Mouse (Mus musculus): ENCODE data around the gene Syngr2.

The Syngr2 gene

GRCm38 (mm10) chr11:117809407-117810311 lies at the start of gene Syngr2, which contains the start of gene Gm20708:
Gene Syngr2 (plus strand): TSS chr11:117809668.
Gene Gm20708 (plus strand): TSS chr11:117809668.
- peak; percentile 38 for DNase-seq (ENCODE audit: extremely low read depth, low read depth)

GRCm38 (mm10) chr11:117760374-117761119 lies 48.9 kb upstream of the Syngr2 start:
- DNase-seq (ENCODE audit: extremely low read depth, low read depth): no peak

DNA sequence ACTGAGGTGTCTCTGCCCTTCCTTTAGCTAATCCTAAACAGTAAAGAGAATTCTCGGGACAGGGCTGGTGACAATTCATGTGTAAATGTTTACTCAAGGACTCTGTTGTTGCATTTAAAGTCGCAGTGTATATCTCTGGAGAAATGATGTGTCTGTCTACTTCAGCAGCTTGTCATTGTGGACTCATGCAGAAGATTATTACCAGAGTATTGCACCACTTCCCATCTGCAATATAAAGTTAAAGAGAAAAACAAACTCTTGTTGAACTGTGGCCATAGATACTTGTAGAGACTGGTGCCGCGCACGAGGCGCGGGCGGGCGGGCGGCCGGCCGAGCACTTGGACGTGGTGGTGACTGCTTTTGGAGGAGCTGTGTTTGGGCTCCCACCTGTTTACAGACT lies 47.7 kb upstream of the Syngr2 start:
- no peak for DNase-seq (ENCODE audit: extremely low read depth, low read depth)

- DNase-seq (ENCODE audit: extremely low read depth, low read depth): no peak
Observed at GRCm38 (mm10) chr11:117762246-117762645, 47.2 kb upstream of the Syngr2 start.

DNA sequence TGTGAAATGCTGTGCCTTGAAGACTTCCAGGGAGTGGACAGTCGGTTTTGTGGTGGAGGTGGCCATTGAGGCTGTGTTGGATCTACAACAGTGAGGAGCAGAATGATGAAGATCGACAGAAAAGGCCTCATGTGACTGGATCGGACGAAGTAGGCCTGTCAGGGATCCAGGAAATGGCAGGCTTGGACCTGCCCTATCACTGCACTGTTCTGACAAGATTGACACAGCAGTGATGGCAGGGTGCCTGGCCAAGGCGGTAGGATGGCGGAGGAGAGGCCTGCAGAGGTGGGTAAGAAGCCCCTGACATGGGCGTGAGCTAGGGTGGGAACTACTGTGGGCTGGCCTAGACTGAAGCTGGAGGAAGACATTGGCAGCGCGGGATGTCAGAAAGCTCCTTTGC lies 45.1 kb upstream of the Syngr2 start:
- DNase-seq (ENCODE audit: extremely low read depth, low read depth): no peak

GRCm38 (mm10) chr11:117765361-117765760 lies 44.1 kb upstream of the Syngr2 start:
- DNase-seq (ENCODE audit: extremely low read depth, low read depth): no peak

DNA sequence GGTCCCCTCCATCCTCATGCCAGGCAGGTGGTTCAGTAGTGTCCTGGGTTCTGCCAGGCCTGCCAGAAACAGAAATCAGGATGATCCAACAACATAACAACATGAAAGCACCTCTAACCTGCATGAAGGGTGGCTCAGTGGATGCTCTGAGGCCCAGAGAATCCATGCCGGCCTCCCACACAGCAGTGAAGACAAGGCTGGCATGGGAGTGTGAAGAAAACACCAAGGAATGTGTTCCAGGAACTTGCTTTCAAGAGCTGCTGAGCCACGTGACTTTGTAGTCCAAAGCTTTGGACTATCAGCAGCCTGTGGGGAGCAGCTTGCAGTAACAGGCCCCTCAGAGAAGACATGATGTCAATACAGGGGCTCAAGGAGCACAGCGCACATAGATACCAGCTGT lies 43.2 kb upstream of the Syngr2 start:
- DNase-seq (ENCODE audit: extremely low read depth, low read depth): no peak

- no peak for DNase-seq (ENCODE audit: extremely low read depth, low read depth)
Observed at GRCm38 (mm10) chr11:117768725-117769682, 40.5 kb upstream of the Syngr2 start.

GRCm38 (mm10) chr11:117769683-117770047 lies 39.8 kb upstream of the Syngr2 start:
- DNase-seq (ENCODE audit: extremely low read depth, low read depth): no peak

GRCm38 (mm10) chr11:117770407-117770806 lies 39.1 kb upstream of the Syngr2 start:
- DNase-seq (ENCODE audit: extremely low read depth, low read depth): no peak

- DNase-seq (ENCODE audit: extremely low read depth, low read depth): no peak
Observed at GRCm38 (mm10) chr11:117772352-117772751, 37.1 kb upstream of the Syngr2 start.

GRCm38 (mm10) chr11:117774925-117775324 lies 34.5 kb upstream of the Syngr2 start:
- DNase-seq (ENCODE audit: extremely low read depth, low read depth): no peak

GRCm38 (mm10) chr11:117775540-117775939 lies 33.9 kb upstream of the Syngr2 start:
- DNase-seq (ENCODE audit: extremely low read depth, low read depth): no peak

- DNase-seq (ENCODE audit: extremely low read depth, low read depth): no peak
Observed at GRCm38 (mm10) chr11:117776085-117776792, 33.2 kb upstream of the Syngr2 start.

DNA sequence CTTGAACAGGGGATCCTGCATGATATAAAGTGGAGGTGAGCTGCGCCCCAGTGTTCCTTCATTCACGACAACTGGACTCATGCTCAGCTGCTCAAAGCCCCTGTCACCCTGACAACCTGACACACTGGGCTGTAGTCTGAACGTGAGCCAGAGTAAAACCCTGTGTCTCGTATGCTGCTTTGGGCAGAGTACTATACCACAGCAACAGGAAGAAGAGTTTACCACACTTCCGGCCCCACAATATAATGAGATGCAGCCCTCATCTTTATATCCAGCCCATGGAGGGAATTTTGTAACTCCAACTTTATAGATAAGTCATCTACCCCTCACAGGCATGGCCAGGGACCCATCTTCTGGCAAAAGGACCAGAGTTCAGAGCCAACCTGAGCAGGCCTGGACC lies 32.4 kb upstream of the Syngr2 start:
- DNase-seq (ENCODE audit: extremely low read depth, low read depth): no peak

- DNase-seq (ENCODE audit: extremely low read depth, low read depth): no peak
Observed at GRCm38 (mm10) chr11:117778031-117778430, 31.4 kb upstream of the Syngr2 start.

- DNase-seq (ENCODE audit: extremely low read depth, low read depth): no peak
Observed at GRCm38 (mm10) chr11:117778851-117779433, 30.5 kb upstream of the Syngr2 start.

DNA sequence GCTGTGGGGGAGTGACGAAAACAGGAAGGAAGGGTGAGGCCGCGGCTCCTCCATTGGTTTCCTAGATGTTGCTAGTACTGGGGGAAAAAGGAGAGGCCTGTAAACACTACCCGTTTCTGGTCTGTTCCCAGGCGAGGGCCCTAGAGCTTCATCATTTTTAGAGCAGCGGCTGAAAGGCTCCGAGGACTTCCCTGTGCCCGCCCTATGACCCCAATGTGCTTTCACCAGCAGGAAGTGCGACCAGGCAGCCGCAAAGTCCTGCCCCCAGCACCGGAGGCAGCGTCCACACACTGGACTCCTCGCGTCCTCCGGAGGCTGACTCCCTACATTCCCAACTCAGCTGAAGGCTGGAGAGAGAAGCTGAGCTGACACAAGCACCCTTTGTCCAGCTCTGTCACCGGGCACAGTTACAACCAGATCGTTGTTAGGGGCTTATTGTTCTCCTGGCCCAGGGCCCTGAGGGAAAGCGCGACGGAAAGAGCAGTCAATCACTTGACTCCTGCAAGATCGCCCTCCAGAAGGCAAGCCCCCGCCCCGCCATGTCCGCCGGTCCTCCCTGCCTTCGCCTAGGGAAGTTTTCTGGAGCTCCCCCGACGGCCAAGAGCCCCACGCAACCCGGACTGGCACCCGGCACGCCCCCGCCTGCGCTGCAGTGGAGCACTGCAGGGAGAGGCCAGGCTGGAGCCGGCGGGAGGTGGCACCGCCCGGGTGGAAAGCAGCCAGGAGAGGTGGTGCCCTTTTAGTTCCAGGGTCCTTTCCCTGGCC lies 29.9 kb upstream of the Syngr2 start:
- DNase-seq (ENCODE audit: extremely low read depth, low read depth): no peak

DNA sequence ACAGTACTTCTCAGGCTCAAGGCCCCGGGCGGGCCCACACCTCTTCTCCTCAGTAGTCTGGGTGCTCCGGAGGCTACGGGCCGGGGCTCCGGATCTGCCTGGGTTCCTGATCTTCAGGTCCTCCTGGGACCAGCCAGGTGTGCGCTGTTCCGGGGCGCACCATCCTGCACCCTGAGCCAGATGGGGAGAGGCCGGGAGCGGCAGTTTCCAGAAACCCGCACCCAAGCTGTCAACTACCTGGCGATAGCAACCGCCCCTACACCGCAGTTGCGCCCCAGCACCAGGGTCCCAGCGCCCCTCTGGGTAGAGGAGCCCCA lies 29.3 kb upstream of the Syngr2 start:
- DNase-seq (ENCODE audit: extremely low read depth, low read depth): no peak

Measured in MEL-GATA-1-ER (cell line).